Mouse (Mus musculus): ENCODE measurements around the gene Des.

GRCm38 (mm10) chr1:75336461-75336860 is 23.7 kb upstream of the Des start:
- TF ChIP-seq TAL1 (IDR thresholded peaks at IDR 0.05; ENCODE audit: low read length) (no peak), GATA1 (IDR thresholded peaks at IDR 0.05; ENCODE audit: low read length) (no peak)

Data from erythroblast, embryonic 14.5 days (primary cell).